Mouse (Mus musculus): ENCODE results near the gene Dysf. TPM values are rescaled to one million over a fixed set of nuclear protein-coding genes. Genes with fewer than 3 reads are reported as not detected.

Gene Dysf
- polyA plus RNA-seq, 1 experiment from 2014 or later: 18.6 TPM

- Histone ChIP-seq H3K9me3 (ENCODE audit: control insufficient read depth, low read length) (peaks cover 3% of the 10 kb centered on the region; the same call in 1 of the 2 replicates), H3K4me2 (ENCODE audit: low read length) (no peak overlapping the region), H3K4me1 (ENCODE audit: control insufficient read depth in 2 of 2, insufficient read depth in 2 of 2, low read length in 2 of 2) (no peaks in the 10 kb centered on the region), H3K27me3 (ENCODE audit: control insufficient read depth, insufficient read depth, low read length) (no peaks in the 10 kb centered on the region), H3K27ac (replicated peaks in 1 of 2; ENCODE audit: control insufficient read depth in 1 of 2, insufficient read depth in 1 of 2, low read depth in 2 of 2, low read length in 2 of 2) (no peak overlapping the region), H3K36me3 (ENCODE audit: control insufficient read depth, insufficient read depth, low read length) (peaks cover 36% of the 10 kb centered on the region), H3K4me3 (ENCODE audit: control insufficient read depth in 1 of 2, insufficient read depth in 1 of 2, low read depth in 1 of 2, low read length in 2 of 2) (no peak overlapping the region), H3K9ac (ENCODE audit: low read length) (no peak overlapping the region)
- ATAC-seq (ENCODE audit: insufficient number of reproducible peaks, insufficient read depth, low FRiP score, low read depth): no peak
- 94% methylated on average over 9 of the region's 9 CpGs for WGBS
Observed at GRCm38 (mm10) chr6:84094536-84094935, 86.1 kb downstream of the Dysf start.

- Histone ChIP-seq H3K9ac (ENCODE audit: low read length) (no peak overlapping the region), H3K4me1 (ENCODE audit: control insufficient read depth in 2 of 2, insufficient read depth in 2 of 2, low read length in 2 of 2) (no peaks in the 10 kb centered on the region), H3K9me3 (ENCODE audit: control insufficient read depth, low read length) (peaks cover 3% of the 10 kb centered on the region; the same call in 1 of the 2 replicates), H3K27ac (replicated peaks in 1 of 2; ENCODE audit: control insufficient read depth in 1 of 2, insufficient read depth in 1 of 2, low read depth in 2 of 2, low read length in 2 of 2) (no peak overlapping the region), H3K27me3 (ENCODE audit: control insufficient read depth, insufficient read depth, low read length) (no peaks in the 10 kb centered on the region), H3K4me2 (ENCODE audit: low read length) (no peak overlapping the region), H3K36me3 (ENCODE audit: control insufficient read depth, insufficient read depth, low read length) (peaks cover 37% of the 10 kb centered on the region), H3K4me3 (ENCODE audit: control insufficient read depth in 1 of 2, insufficient read depth in 1 of 2, low read depth in 1 of 2, low read length in 2 of 2) (no peak overlapping the region)
- WGBS: 27% methylated on average over 7 of the region's 7 CpGs
- no peak for ATAC-seq (ENCODE audit: insufficient number of reproducible peaks, insufficient read depth, low FRiP score, low read depth)
Observed at GRCm38 (mm10) chr6:84094998-84095397, 86.6 kb downstream of the Dysf start.

GRCm38 (mm10) chr6:84095882-84096281, 87.5 kb downstream of the Dysf start:
- H3K4me2 ChIP-seq (ENCODE audit: low read length): no peak overlapping the region
- no peaks in the 10 kb centered on the region for H3K4me1 ChIP-seq (ENCODE audit: control insufficient read depth in 2 of 2, insufficient read depth in 2 of 2, low read length in 2 of 2)
- no peak overlapping the region for H3K27ac ChIP-seq (replicated peaks in 1 of 2; ENCODE audit: control insufficient read depth in 1 of 2, insufficient read depth in 1 of 2, low read depth in 2 of 2, low read length in 2 of 2)
- ATAC-seq (ENCODE audit: insufficient number of reproducible peaks, insufficient read depth, low FRiP score, low read depth): no peak
- no peaks in the 10 kb centered on the region for H3K27me3 ChIP-seq (ENCODE audit: control insufficient read depth, insufficient read depth, low read length)
- H3K9ac ChIP-seq (ENCODE audit: low read length): no peak overlapping the region
- H3K36me3 ChIP-seq (ENCODE audit: control insufficient read depth, insufficient read depth, low read length): peaks cover 42% of the 10 kb centered on the region
- no peak overlapping the region for H3K4me3 ChIP-seq (ENCODE audit: control insufficient read depth in 1 of 2, insufficient read depth in 1 of 2, low read depth in 1 of 2, low read length in 2 of 2)
- H3K9me3 ChIP-seq (ENCODE audit: control insufficient read depth, low read length): peaks cover 1% of the 10 kb centered on the region; the same call in 1 of the 2 replicates
- 20% methylated on average over 7 of the region's 7 CpGs for WGBS

GRCm38 (mm10) chr6:84102002-84102401, 93.6 kb downstream of the Dysf start:
- Histone ChIP-seq H3K27ac (replicated peaks in 1 of 2; ENCODE audit: control insufficient read depth in 1 of 2, insufficient read depth in 1 of 2, low read depth in 2 of 2, low read length in 2 of 2) (no peak overlapping the region), H3K27me3 (ENCODE audit: control insufficient read depth, insufficient read depth, low read length) (peaks cover 4% of the 10 kb centered on the region; the same call in 1 of the 2 replicates), H3K4me2 (ENCODE audit: low read length) (no peak overlapping the region), H3K4me3 (ENCODE audit: control insufficient read depth in 1 of 2, insufficient read depth in 1 of 2, low read depth in 1 of 2, low read length in 2 of 2) (no peak overlapping the region), H3K9ac (ENCODE audit: low read length) (no peak overlapping the region), H3K9me3 (ENCODE audit: control insufficient read depth, low read length) (no peaks in the 10 kb centered on the region), H3K36me3 (ENCODE audit: control insufficient read depth, insufficient read depth, low read length) (peaks cover 38% of the 10 kb centered on the region), H3K4me1 (ENCODE audit: control insufficient read depth in 2 of 2, insufficient read depth in 2 of 2, low read length in 2 of 2) (peaks cover 7 to 10% of the 10 kb centered on the region in 2 experiments; a peak in 3 of 4 replicates)
- 76% methylated on average over 15 of the region's 15 CpGs for WGBS
- ATAC-seq (ENCODE audit: insufficient number of reproducible peaks, insufficient read depth, low FRiP score, low read depth): no peak

- peak overlapping the region; percentile 69 for H3K9ac ChIP-seq (ENCODE audit: low read length)
- ATAC-seq (ENCODE audit: insufficient number of reproducible peaks, insufficient read depth, low FRiP score, low read depth): no peak
- peaks cover 12 to 16% of the 10 kb centered on the region in 2 experiments for H3K4me1 ChIP-seq (ENCODE audit: control insufficient read depth in 2 of 2, insufficient read depth in 2 of 2, low read length in 2 of 2)
- no peaks in the 10 kb centered on the region for H3K9me3 ChIP-seq (ENCODE audit: control insufficient read depth, low read length)
- WGBS: 10% methylated on average over 40 of the region's 40 CpGs
- H3K4me3 ChIP-seq (ENCODE audit: control insufficient read depth in 1 of 2, insufficient read depth in 1 of 2, low read depth in 1 of 2, low read length in 2 of 2): peak overlapping the region; percentile 37 to 45
- H3K4me2 ChIP-seq (ENCODE audit: low read length): peak overlapping the region; percentile 84
- H3K27me3 ChIP-seq (ENCODE audit: control insufficient read depth, insufficient read depth, low read length): peaks cover 4% of the 10 kb centered on the region; the same call in 1 of the 2 replicates
- no peak overlapping the region for H3K27ac ChIP-seq (replicated peaks in 1 of 2; ENCODE audit: control insufficient read depth in 1 of 2, insufficient read depth in 1 of 2, low read depth in 2 of 2, low read length in 2 of 2)
- peaks cover 22% of the 10 kb centered on the region for H3K36me3 ChIP-seq (ENCODE audit: control insufficient read depth, insufficient read depth, low read length)
Observed at GRCm38 (mm10) chr6:84105148-84106022, 97.0 kb downstream of the Dysf start.

DNA sequence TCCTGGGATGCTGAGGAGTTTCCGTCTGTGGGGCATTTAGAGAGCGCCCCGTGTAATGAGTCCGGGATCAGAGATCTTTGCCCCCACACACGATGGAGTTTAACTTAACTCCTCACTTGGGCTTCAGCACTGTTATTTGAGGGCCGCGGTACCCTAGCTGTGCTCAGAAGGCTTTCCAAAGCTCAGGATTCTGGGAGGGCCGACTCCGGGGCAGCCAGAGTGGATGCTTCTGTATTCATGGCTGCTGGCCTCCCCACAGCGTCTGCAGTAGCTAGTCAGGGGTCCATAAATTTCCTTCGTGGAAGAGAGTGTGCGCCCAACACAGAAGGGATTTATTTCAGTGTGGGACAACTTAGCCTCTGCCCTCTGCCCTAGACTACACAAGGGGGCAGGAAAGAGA, 97.7 kb downstream of the Dysf start:
- Histone ChIP-seq H3K4me3 (ENCODE audit: control insufficient read depth in 1 of 2, insufficient read depth in 1 of 2, low read depth in 1 of 2, low read length in 2 of 2) (peak overlapping the region; percentile 37 to 45), H3K27me3 (ENCODE audit: control insufficient read depth, insufficient read depth, low read length) (peaks cover 4% of the 10 kb centered on the region; the same call in 1 of the 2 replicates), H3K36me3 (ENCODE audit: control insufficient read depth, insufficient read depth, low read length) (peaks cover 16% of the 10 kb centered on the region), H3K4me2 (ENCODE audit: low read length) (peak overlapping the region; percentile 84), H3K4me1 (ENCODE audit: control insufficient read depth in 2 of 2, insufficient read depth in 2 of 2, low read length in 2 of 2) (peaks cover 18 to 19% of the 10 kb centered on the region in 2 experiments), H3K9me3 (ENCODE audit: control insufficient read depth, low read length) (no peaks in the 10 kb centered on the region), H3K27ac (replicated peaks in 1 of 2; ENCODE audit: control insufficient read depth in 1 of 2, insufficient read depth in 1 of 2, low read depth in 2 of 2, low read length in 2 of 2) (no peak overlapping the region), H3K9ac (ENCODE audit: low read length) (peak overlapping the region; percentile 69)
- 37% methylated on average over 12 of the region's 12 CpGs for WGBS
- ATAC-seq (ENCODE audit: insufficient number of reproducible peaks, insufficient read depth, low FRiP score, low read depth): no peak

DNA sequence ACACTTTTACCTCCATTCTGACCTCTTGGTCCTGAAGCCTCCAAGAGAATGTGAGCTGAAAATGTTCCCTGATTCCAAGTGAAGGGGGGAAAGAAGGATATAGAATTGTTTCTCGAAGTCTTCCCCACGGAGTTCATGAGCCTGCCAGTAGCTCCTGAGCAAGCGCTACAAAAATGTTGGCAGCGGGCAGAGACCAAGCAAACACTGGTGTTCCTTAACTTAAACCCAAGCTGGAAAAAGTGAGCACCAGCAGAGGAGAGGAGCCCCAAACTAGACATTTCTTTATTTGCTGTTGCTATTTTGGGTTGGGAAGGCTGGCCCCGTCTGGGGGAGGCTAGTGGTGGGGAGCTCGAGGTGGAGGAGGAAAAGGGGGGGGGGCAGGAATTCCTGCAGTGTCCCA, 102.0 kb downstream of the Dysf start:
- H3K9me3 ChIP-seq (ENCODE audit: control insufficient read depth, low read length): no peaks in the 10 kb centered on the region
- no peak for ATAC-seq (ENCODE audit: insufficient number of reproducible peaks, insufficient read depth, low FRiP score, low read depth)
- H3K4me2 ChIP-seq (ENCODE audit: low read length): no peak overlapping the region
- H3K27ac ChIP-seq (replicated peaks in 1 of 2; ENCODE audit: control insufficient read depth in 1 of 2, insufficient read depth in 1 of 2, low read depth in 2 of 2, low read length in 2 of 2): no peak overlapping the region; a peak in 1 of 4 replicates
- no peaks in the 10 kb centered on the region for H3K27me3 ChIP-seq (ENCODE audit: control insufficient read depth, insufficient read depth, low read length)
- H3K4me1 ChIP-seq (ENCODE audit: control insufficient read depth in 2 of 2, insufficient read depth in 2 of 2, low read length in 2 of 2): peaks cover 14 to 15% of the 10 kb centered on the region in 2 experiments
- H3K36me3 ChIP-seq (ENCODE audit: control insufficient read depth, insufficient read depth, low read length): peaks cover 43% of the 10 kb centered on the region
- no peak overlapping the region for H3K9ac ChIP-seq (ENCODE audit: low read length)
- H3K4me3 ChIP-seq (ENCODE audit: control insufficient read depth in 1 of 2, insufficient read depth in 1 of 2, low read depth in 1 of 2, low read length in 2 of 2): no peak overlapping the region
- 48% methylated on average over 6 of the region's 6 CpGs for WGBS
